Mouse (Mus musculus): ENCODE data around the gene Scgb2b17. TPM values are rescaled to one million over a fixed set of nuclear protein-coding genes. Genes with fewer than 3 reads are reported as not detected.
"Not testable (repeated sequence)": the region's sequence is repeated elsewhere in the genome, so short reads cannot be mapped to it uniquely, and the experiment has no call there.

Gene Scgb2b17
- not detected in 2 replicates for total RNA-seq (2017)

DNA sequence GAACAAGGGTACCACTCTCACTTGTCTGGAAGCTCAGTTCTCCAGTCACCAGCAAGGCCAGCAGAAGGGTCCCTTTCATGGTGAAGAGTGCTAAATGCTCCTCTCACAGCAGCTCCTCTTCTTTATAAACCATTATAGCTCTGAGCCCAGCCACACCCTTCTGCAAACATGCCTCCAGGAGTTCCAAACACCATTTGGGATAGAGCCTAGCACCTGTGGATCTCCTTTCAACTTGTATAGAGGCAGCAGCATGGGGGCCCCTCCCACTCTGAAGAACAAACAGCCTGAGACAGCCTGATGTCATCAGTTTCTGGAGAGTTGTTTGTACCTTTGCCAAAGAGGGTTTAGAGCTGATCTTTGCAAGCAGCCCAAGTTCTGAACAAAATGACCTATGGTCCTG, at the start of gene Scgb2b17:
Scgb2b17 (minus strand) TSS at position 101 of the 400 bp plus-strand sequence.
- ATAC-seq (ENCODE audit: extremely low read depth, insufficient number of reproducible peaks, low FRiP score, poor library complexity, severe bottlenecking), result not testable (repeated sequence)

DNA sequence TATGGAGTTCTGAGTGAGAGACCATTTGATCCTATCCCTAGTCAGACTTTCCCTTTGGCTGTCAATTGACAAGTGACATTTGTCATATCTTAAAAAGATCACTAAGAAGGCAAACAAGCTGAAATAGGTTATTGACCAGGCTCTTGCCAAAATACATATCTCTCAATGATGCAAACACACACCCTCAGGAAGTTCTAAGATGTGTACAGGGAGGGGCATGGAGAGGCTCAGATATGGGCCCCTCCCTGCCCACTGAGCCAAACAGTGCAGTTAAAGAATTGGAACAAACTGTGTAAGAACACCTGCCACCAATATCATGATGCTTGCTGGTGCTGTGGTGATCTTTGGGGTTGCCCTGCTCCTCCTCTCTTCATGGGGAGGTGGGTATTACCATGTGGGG, 6.8 kb upstream of the Scgb2b17 start, which contains the start of gene Scgb1b17:
Scgb1b17 (plus strand) TSS at position 301 of the 400 bp plus-strand sequence.
- not testable (repeated sequence) for ATAC-seq (ENCODE audit: extremely low read depth, insufficient number of reproducible peaks, low FRiP score, poor library complexity, severe bottlenecking)

Other genes starting within 250 kb of the Scgb2b17 start
- gene Scgb2b15, start 226.9 kb downstream of the Scgb2b17 start, total RNA-seq (2017), result not detected in 2 replicates
- gene Scgb1b15, start 220.0 kb downstream of the Scgb2b17 start, total RNA-seq (2017), result not detected in 2 replicates
- gene Scgb1b17, start 6.9 kb upstream of the Scgb2b17 start, total RNA-seq (2017), result not detected in 2 replicates
- not detected in 2 replicates for gene Scgb2b18, start 117.3 kb upstream of the Scgb2b17 start, total RNA-seq (2017)
- gene Scgb1b18, start 129.0 kb upstream of the Scgb2b17 start, total RNA-seq (2017), result not detected in 2 replicates
- not detected in 2 replicates for gene Scgb2b19, start 223.8 kb upstream of the Scgb2b17 start, total RNA-seq (2017)
- not detected in 2 replicates for gene Scgb1b19, start 230.7 kb upstream of the Scgb2b17 start, total RNA-seq (2017)